Mouse (Mus musculus): ENCODE measurements at regions not wholly inside any gene's neighbourhood (a gene's known extent, or its start where the extent isn't known, plus 50 kb on each side); places are given as distances from the start of the nearest gene placed in this dataset.
"Not testable (repeated sequence)": the region's sequence is repeated elsewhere in the genome, so short reads cannot be mapped to it uniquely, and the experiment has no call there.

GRCm38 (mm10) chr12:114285082-114285481 lies 741.4 kb downstream of the Adam6a start:
- H3K4me3 ChIP-seq (ENCODE audit: insufficient read depth, low read depth, low read length), result no peak overlapping the region
- H3K27ac ChIP-seq (replicated peaks; ENCODE audit: low read depth, low read length), result no peak overlapping the region
- no peaks in the 10 kb centered on the region for H3K4me1 ChIP-seq (ENCODE audit: control insufficient read depth, insufficient read depth, insufficient read length, low read length)

- Histone ChIP-seq H3K4me3 (ENCODE audit: insufficient read depth, low read depth, low read length) (no peak overlapping the region), H3K27ac (replicated peaks; ENCODE audit: low read depth, low read length) (no peak overlapping the region), H3K4me1 (ENCODE audit: control insufficient read depth, insufficient read depth, insufficient read length, low read length) (no peaks in the 10 kb centered on the region)
Measured at GRCm38 (mm10) chr12:114287041-114287440, 743.3 kb downstream of the Adam6a start.

- H3K27ac ChIP-seq (replicated peaks; ENCODE audit: low read depth, low read length), result no peak overlapping the region
- no peak overlapping the region for H3K4me3 ChIP-seq (ENCODE audit: insufficient read depth, low read depth, low read length)
Measured at GRCm38 (mm10) chr12:114291083-114291482, 747.4 kb downstream of the Adam6a start.

GRCm38 (mm10) chr12:114299771-114300170 lies 756.1 kb downstream of the Adam6a start:
- Histone ChIP-seq H3K4me3 (ENCODE audit: insufficient read depth, low read depth, low read length) (no peak overlapping the region), H3K4me1 (ENCODE audit: control insufficient read depth, insufficient read depth, insufficient read length, low read length) (no peaks in the 10 kb centered on the region), H3K27ac (replicated peaks; ENCODE audit: low read depth, low read length) (no peak overlapping the region)

More at GRCm38 (mm10) chr12:114291083-114291482, 747.4 kb downstream of the Adam6a start:
- H3K4me1 ChIP-seq (ENCODE audit: control insufficient read depth, insufficient read depth, insufficient read length, low read length), result no peaks in the 10 kb centered on the region

- no peak overlapping the region for H3K27ac ChIP-seq (replicated peaks; ENCODE audit: low read depth, low read length)
- H3K4me1 ChIP-seq (ENCODE audit: control insufficient read depth, insufficient read depth, insufficient read length, low read length), result no peaks in the 10 kb centered on the region
- no peak overlapping the region for H3K4me3 ChIP-seq (ENCODE audit: insufficient read depth, low read depth, low read length)
Measured at GRCm38 (mm10) chr12:114301728-114302127, 758.0 kb downstream of the Adam6a start.

GRCm38 (mm10) chr12:114332552-114332951 lies 788.8 kb downstream of the Adam6a start:
- Histone ChIP-seq H3K4me1 (ENCODE audit: control insufficient read depth, insufficient read depth, insufficient read length, low read length) (no peaks in the 10 kb centered on the region), H3K4me3 (ENCODE audit: insufficient read depth, low read depth, low read length) (no peak overlapping the region), H3K27ac (replicated peaks; ENCODE audit: low read depth, low read length) (no peak overlapping the region)

- Histone ChIP-seq H3K4me3 (ENCODE audit: insufficient read depth, low read depth, low read length) (no peak overlapping the region), H3K4me1 (ENCODE audit: control insufficient read depth, insufficient read depth, insufficient read length, low read length) (no peaks in the 10 kb centered on the region), H3K27ac (replicated peaks; ENCODE audit: low read depth, low read length) (no peak overlapping the region)
Measured at GRCm38 (mm10) chr12:114366276-114366675, 822.6 kb downstream of the Adam6a start.

- H3K27ac ChIP-seq (replicated peaks; ENCODE audit: low read depth, low read length); H3K4me1 ChIP-seq (ENCODE audit: control insufficient read depth, insufficient read depth, insufficient read length, low read length): not testable (repeated sequence)
- H3K4me3 ChIP-seq (ENCODE audit: insufficient read depth, low read depth, low read length), result peak overlapping the region; percentile 58
Measured at GRCm38 (mm10) chr12:114378696-114379350, 835.1 kb downstream of the Adam6a start.

- Histone ChIP-seq H3K4me3 (ENCODE audit: insufficient read depth, low read depth, low read length) (no peak overlapping the region), H3K27ac (replicated peaks; ENCODE audit: low read depth, low read length) (no peak overlapping the region), H3K4me1 (ENCODE audit: control insufficient read depth, insufficient read depth, insufficient read length, low read length) (no peaks in the 10 kb centered on the region)
Measured at GRCm38 (mm10) chr12:114391447-114391846, 847.7 kb downstream of the Adam6a start.

- no peaks in the 10 kb centered on the region for H3K4me1 ChIP-seq (ENCODE audit: control insufficient read depth, insufficient read depth, insufficient read length, low read length)
- H3K4me3 ChIP-seq (ENCODE audit: insufficient read depth, low read depth, low read length), result no peak overlapping the region
- no peak overlapping the region for H3K27ac ChIP-seq (replicated peaks; ENCODE audit: low read depth, low read length)
Measured at GRCm38 (mm10) chr12:114406206-114406605, 862.5 kb downstream of the Adam6a start.

GRCm38 (mm10) chr12:114434529-114434928 lies 890.8 kb downstream of the Adam6a start:
- no peak overlapping the region for H3K4me3 ChIP-seq (ENCODE audit: insufficient read depth, low read depth, low read length)
- no peaks in the 10 kb centered on the region for H3K4me1 ChIP-seq (ENCODE audit: control insufficient read depth, insufficient read depth, insufficient read length, low read length)

GRCm38 (mm10) chr12:114462037-114462436 lies 918.3 kb downstream of the Adam6a start:
- Histone ChIP-seq H3K4me3 (ENCODE audit: insufficient read depth, low read depth, low read length) (no peak overlapping the region), H3K27ac (replicated peaks; ENCODE audit: low read depth, low read length) (no peak overlapping the region), H3K4me1 (ENCODE audit: control insufficient read depth, insufficient read depth, insufficient read length, low read length) (no peaks in the 10 kb centered on the region)

More at GRCm38 (mm10) chr12:114434529-114434928, 890.8 kb downstream of the Adam6a start:
- H3K27ac ChIP-seq (replicated peaks; ENCODE audit: low read depth, low read length), result no peak overlapping the region

GRCm38 (mm10) chr12:114462566-114462965 lies 918.9 kb downstream of the Adam6a start:
- no peaks in the 10 kb centered on the region for H3K4me1 ChIP-seq (ENCODE audit: control insufficient read depth, insufficient read depth, insufficient read length, low read length)
- no peak overlapping the region for H3K4me3 ChIP-seq (ENCODE audit: insufficient read depth, low read depth, low read length)

GRCm38 (mm10) chr12:114468857-114469256 lies 925.1 kb downstream of the Adam6a start:
- no peaks in the 10 kb centered on the region for H3K4me1 ChIP-seq (ENCODE audit: control insufficient read depth, insufficient read depth, insufficient read length, low read length)
- no peak overlapping the region for H3K27ac ChIP-seq (replicated peaks; ENCODE audit: low read depth, low read length)
- H3K4me3 ChIP-seq (ENCODE audit: insufficient read depth, low read depth, low read length), result no peak overlapping the region

More at GRCm38 (mm10) chr12:114462566-114462965, 918.9 kb downstream of the Adam6a start:
- H3K27ac ChIP-seq (replicated peaks; ENCODE audit: low read depth, low read length), result no peak overlapping the region

- not testable (repeated sequence) for H3K4me1 ChIP-seq (ENCODE audit: control insufficient read depth, insufficient read depth, insufficient read length, low read length); H3K4me3 ChIP-seq (ENCODE audit: insufficient read depth, low read depth, low read length); H3K27ac ChIP-seq (replicated peaks; ENCODE audit: low read depth, low read length)
Measured at GRCm38 (mm10) chr12:114472678-114473077, 929.0 kb downstream of the Adam6a start.

- H3K4me1 ChIP-seq (ENCODE audit: control insufficient read depth, insufficient read depth, insufficient read length, low read length), result no peaks in the 10 kb centered on the region
- no peak overlapping the region for H3K4me3 ChIP-seq (ENCODE audit: insufficient read depth, low read depth, low read length)
- H3K27ac ChIP-seq (replicated peaks; ENCODE audit: low read depth, low read length), result no peak overlapping the region
Measured at GRCm38 (mm10) chr12:114478741-114479140, 935.0 kb downstream of the Adam6a start.

All from brown adipose tissue, adult 24 weeks (tissue).